ENCODE assay signal across 9 mouse cellular contexts in genomic region chr15:102966776-102967311, GRCm38 (mm10). TPM values are rescaled to one million over a fixed set of nuclear protein-coding genes. Genes with fewer than 3 reads are reported as not detected.
DNase-seq lines count a peak whose midpoint lies in the region; ATAC-seq and TF ChIP-seq lines count a peak whose summit lies in the region.
"Had no signal": no experiment of that assay in that cellular context is flagged by ENCODE, and none has a peak within 500 bp of the region (broad histone marks: within the 10 kb centered on the region; RNA-seq: fewer than 3 reads in every experiment).

Gene Hoxc10, plus strand, starts transcription at chr15:102966796.

- peak within 1 kb of the TSS; percentile 29; the same call in 1 of the 2 replicates for H3K4me2 ChIP-seq in lung, embryonic 14.5 days
- H3K4me2 ChIP-seq in embryonic facial prominence, embryonic 13.5 days, result peak within 1 kb of the TSS; percentile 19; the same call in 1 of the 2 replicates
- peak within 1 kb of the TSS; percentile 17; the same call in 1 of the 2 replicates for H3K4me2 ChIP-seq in hindbrain, embryonic 12.5 days (replicated peaks)
- H3K4me2 ChIP-seq in neural tube, embryonic 13.5 days, result peak within 1 kb of the TSS; percentile 91

- peak within 1 kb of the TSS; percentile 3; the same call in 1 of the 2 replicates for H3K4me3 ChIP-seq in lung, embryonic 14.5 days (ENCODE audit: low read depth, low read length)
- peak within 1 kb of the TSS; percentile 16; the same call in 1 of the 2 replicates for H3K4me3 ChIP-seq in embryonic facial prominence, embryonic 13.5 days
- H3K4me3 ChIP-seq in hindbrain, embryonic 12.5 days, result peak within 1 kb of the TSS; percentile 1; the same call in 1 of the 2 replicates
- H3K4me3 ChIP-seq in neural tube, embryonic 13.5 days, result peak within 1 kb of the TSS; percentile 90

- 3% methylated on average over 27 of the region's 27 CpGs for WGBS in lung, embryonic 14.5 days
- WGBS in embryonic facial prominence, embryonic 13.5 days, result 4% methylated on average over 27 of the region's 27 CpGs
- WGBS in hindbrain, embryonic 12.5 days, result 1% methylated on average over 27 of the region's 27 CpGs
- 2% methylated on average over 27 of the region's 27 CpGs for WGBS in neural tube, embryonic 13.5 days

- no peak for TF ChIP-seq CTCF in lung, embryonic 14.5 days (IDR thresholded peaks at IDR 0.05; ENCODE audit: low read depth)

- no peaks in the 10 kb centered on the region for H3K4me1 ChIP-seq in lung, embryonic 14.5 days (ENCODE audit: insufficient read depth)
- peaks cover 5% of the 10 kb centered on the region; the same call in 1 of the 2 replicates for H3K4me1 ChIP-seq in embryonic facial prominence, embryonic 13.5 days
- H3K4me1 ChIP-seq in hindbrain, embryonic 12.5 days, result 0 out of 2 replicates have a peak, but pooled peaks cover 7% of the 10 kb centered on the region
- peaks cover 42% of the 10 kb centered on the region for H3K4me1 ChIP-seq in neural tube, embryonic 13.5 days (replicated peaks)

- H3K9ac ChIP-seq in lung, embryonic 14.5 days, result no peak within 1 kb of the TSS
- H3K9ac ChIP-seq in embryonic facial prominence, embryonic 13.5 days, result no peak within 1 kb of the TSS
- no peak within 1 kb of the TSS for H3K9ac ChIP-seq in hindbrain, embryonic 12.5 days
- H3K9ac ChIP-seq in neural tube, embryonic 13.5 days, result peak within 1 kb of the TSS; percentile 100

- no peaks in the 10 kb centered on the region for H3K36me3 ChIP-seq in lung, embryonic 14.5 days (ENCODE audit: insufficient read depth)
- no peaks in the 10 kb centered on the region for H3K36me3 ChIP-seq in embryonic facial prominence, embryonic 13.5 days
- no peaks in the 10 kb centered on the region for H3K36me3 ChIP-seq in hindbrain, embryonic 12.5 days
- no peaks in the 10 kb centered on the region for H3K36me3 ChIP-seq in neural tube, embryonic 13.5 days

- no peaks in the 10 kb centered on the region for H3K9me3 ChIP-seq in lung, embryonic 14.5 days (ENCODE audit: low read depth, low read length)
- no peaks in the 10 kb centered on the region for H3K9me3 ChIP-seq in embryonic facial prominence, embryonic 13.5 days
- no peaks in the 10 kb centered on the region for H3K9me3 ChIP-seq in hindbrain, embryonic 12.5 days (replicated peaks)
- no peaks in the 10 kb centered on the region for H3K9me3 ChIP-seq in neural tube, embryonic 13.5 days

- H3K27me3 ChIP-seq in lung, embryonic 14.5 days (ENCODE audit: insufficient read depth, low read length), result peaks cover 98% of the 10 kb centered on the region
- peaks cover 97% of the 10 kb centered on the region for H3K27me3 ChIP-seq in embryonic facial prominence, embryonic 13.5 days
- H3K27me3 ChIP-seq in hindbrain, embryonic 12.5 days, result peaks cover 97% of the 10 kb centered on the region
- peaks cover 89% of the 10 kb centered on the region for H3K27me3 ChIP-seq in neural tube, embryonic 13.5 days

- peak; percentile 33; the same call in 1 of the 2 replicates for ATAC-seq in lung, embryonic 14.5 days (ENCODE audit: insufficient read depth)
- ATAC-seq in embryonic facial prominence, embryonic 13.5 days (ENCODE audit: insufficient number of reproducible peaks, insufficient read depth, low FRiP score, low TSS enrichment, low read depth), result 0 out of 2 replicates have a peak, but pooled peaks have one; percentile 48
- ATAC-seq in hindbrain, embryonic 12.5 days (ENCODE audit: low FRiP score), result no peak; the same call in 1 of the 2 replicates
- ATAC-seq in neural tube, embryonic 13.5 days (ENCODE audit: low read depth), result peak; percentile 71

- DNase-seq in lung, embryonic 14.5 days, result no peak
- DNase-seq in lung, postnatal 25 days (ENCODE audit: low spot score), result no peak
- DNase-seq in thymus, postnatal 0 days (ENCODE audit: low spot score), result no peak
- DNase-seq in embryo, embryonic 9.5 days (ENCODE audit: extremely low spot score), result no peak
- no peak for DNase-seq in urinary bladder, postnatal 10 days (ENCODE audit: low spot score)
- DNase-seq: layer of hippocampus, postnatal 36 days had no signal

- no peak within 1 kb of the TSS for H3K27ac ChIP-seq in lung, embryonic 14.5 days (ENCODE audit: low read depth)
- no peak within 1 kb of the TSS for H3K27ac ChIP-seq in embryonic facial prominence, embryonic 13.5 days
- H3K27ac ChIP-seq in hindbrain, embryonic 12.5 days, result no peak within 1 kb of the TSS
- peak within 1 kb of the TSS; percentile 88 for H3K27ac ChIP-seq in neural tube, embryonic 13.5 days (replicated peaks)

RNA-seq across cellular contexts. Expression of gene Hoxc10, which starts in this region (rescaled TPM):
- not detected in 2 replicates for polyA plus RNA-seq in lung, embryonic 14.5 days (2014; fragmentation: Nextera tagmentation; extraction: Ambion mirVana)
- 0.10 TPM in 1 of 2 replicates, not detected in the other for polyA plus RNA-seq in embryonic facial prominence, embryonic 13.5 days (2015; fragmentation: Nextera tagmentation; extraction: Ambion mirVana)
- not detected in 2 replicates for polyA plus RNA-seq in hindbrain, embryonic 12.5 days (2016; fragmentation: Nextera tagmentation; extraction: Ambion mirVana)
- polyA plus RNA-seq in neural tube, embryonic 13.5 days (2015; fragmentation: Nextera tagmentation; extraction: Ambion mirVana), result 58.5 and 92.4 TPM in 2 replicates
- polyA plus RNA-seq in thymus, postnatal 0 days (2015; fragmentation: Nextera tagmentation; extraction: Ambion mirVana), result not detected in 2 replicates

Comparison
In these comparisons a context has a peak if more than half of its experiments do, and no peak if none do; other contexts are left out.
1. RNA of gene Hoxc10 (polyA plus RNA-seq): 58.5 to 92.4 TPM in neural tube, embryonic 13.5 days; 0.10 TPM in embryonic facial prominence, embryonic 13.5 days, not detected in thymus, postnatal 0 days, not detected in lung, embryonic 14.5 days and not detected in hindbrain, embryonic 12.5 days; every median in the first group is over 10 times any median in the second.
2. Peak in ATAC-seq, H3K4me3 ChIP-seq and H3K4me2 ChIP-seq in lung, embryonic 14.5 days; RNA of the gene not detected or under 1 TPM.
3. Peak in ATAC-seq, H3K4me3 ChIP-seq and H3K4me2 ChIP-seq in embryonic facial prominence, embryonic 13.5 days; RNA of the gene not detected or under 1 TPM.
4. H3K4me2 ChIP-seq: peak in every context shown above with its lines; median percentile 91 in neural tube, embryonic 13.5 days; 29 in lung, embryonic 14.5 days; 19 in embryonic facial prominence, embryonic 13.5 days; 17 in hindbrain, embryonic 12.5 days.
5. H3K4me3 ChIP-seq: peak in every context shown above with its lines; median percentile 90 in neural tube, embryonic 13.5 days; 16 in embryonic facial prominence, embryonic 13.5 days; 3 in lung, embryonic 14.5 days; 1 in hindbrain, embryonic 12.5 days.